Mouse (Mus musculus): ENCODE measurements around the gene Tmem229b. TPM values are rescaled to one million over a fixed set of nuclear protein-coding genes. Genes with fewer than 3 reads are reported as not detected.

Tmem229b gene
- polyA plus RNA-seq, 1 experiment: 0.59 TPM

GRCm38 (mm10) chr12:78977552-78977951 is 29.9 kb downstream of the Tmem229b start:
- no peak overlapping the region for H3ac ChIP-seq (ENCODE audit: control insufficient read depth, insufficient read length, low read depth)
- TF ChIP-seq MYOG (IDR thresholded peaks at IDR 0.05; ENCODE audit: control insufficient read depth, extremely low read depth, insufficient read length) (no peak), CEBPB (IDR thresholded peaks at IDR 0.05; ENCODE audit: low read depth) (no peak), CTCF (IDR thresholded peaks at IDR 0.05; ENCODE audit: control insufficient read depth, insufficient read depth, insufficient read length) (no peak), FOSL1 (IDR thresholded peaks at IDR 0.05; ENCODE audit: insufficient read depth, low read length, poor library complexity, severe bottlenecking) (no peak), MYOD1 (IDR thresholded peaks at IDR 0.05; ENCODE audit: control insufficient read depth, insufficient read length, low read depth) (no peak)
- no peaks in the 10 kb centered on the region for H3K27me3 ChIP-seq (ENCODE audit: control insufficient read depth, insufficient read depth, insufficient read length)
- no peak overlapping the region for H3K4me3 ChIP-seq (ENCODE audit: insufficient read depth, poor library complexity, severe bottlenecking)
- H3K79me2 ChIP-seq (ENCODE audit: control insufficient read depth, insufficient read depth): no peaks in the 10 kb centered on the region
- no peaks in the 10 kb centered on the region for H3K36me3 ChIP-seq (ENCODE audit: control insufficient read depth, insufficient read depth)
- H3K79me3 ChIP-seq (ENCODE audit: low read depth): no peaks in the 10 kb centered on the region

DNA sequence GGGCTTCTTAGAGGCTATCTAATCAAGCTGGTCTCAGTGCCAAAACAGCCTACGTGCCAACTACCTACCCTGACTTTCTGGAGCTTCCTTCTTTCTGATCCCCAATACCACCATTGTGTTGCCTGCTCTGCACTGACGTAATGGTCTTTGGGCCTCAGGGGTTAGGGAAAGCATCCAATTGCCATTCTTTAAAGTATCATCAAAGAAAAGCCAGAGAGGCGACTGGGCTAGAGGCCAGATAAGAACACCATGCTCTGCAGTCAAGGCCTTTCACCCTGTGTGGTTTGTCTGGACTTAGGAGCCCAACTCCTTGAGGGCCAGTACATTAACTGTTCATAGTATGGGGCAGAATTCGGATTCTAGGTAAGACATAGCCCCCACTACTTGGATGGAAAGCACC is 30.3 kb downstream of the Tmem229b start:
- H3K79me3 ChIP-seq (ENCODE audit: low read depth): no peaks in the 10 kb centered on the region
- no peaks in the 10 kb centered on the region for H3K27me3 ChIP-seq (ENCODE audit: control insufficient read depth, insufficient read depth, insufficient read length)
- no peak overlapping the region for H3K4me3 ChIP-seq (ENCODE audit: insufficient read depth, poor library complexity, severe bottlenecking)
- TF ChIP-seq CEBPB (IDR thresholded peaks at IDR 0.05; ENCODE audit: low read depth): no peak
- no peak for TF ChIP-seq MYOD1 (IDR thresholded peaks at IDR 0.05; ENCODE audit: control insufficient read depth, insufficient read length, low read depth)
- no peak for TF ChIP-seq FOSL1 (IDR thresholded peaks at IDR 0.05; ENCODE audit: insufficient read depth, low read length, poor library complexity, severe bottlenecking)
- no peak for TF ChIP-seq USF1 (IDR thresholded peaks at IDR 0.05; ENCODE audit: low read depth)
- no peak for TF ChIP-seq MAX (IDR thresholded peaks at IDR 0.05)
- no peak overlapping the region for H3ac ChIP-seq (ENCODE audit: control insufficient read depth, insufficient read length, low read depth)
- H3K79me2 ChIP-seq (ENCODE audit: control insufficient read depth, insufficient read depth): no peaks in the 10 kb centered on the region
- no peaks in the 10 kb centered on the region for H3K36me3 ChIP-seq (ENCODE audit: control insufficient read depth, insufficient read depth)

- no peak for TF ChIP-seq FOSL1 (IDR thresholded peaks at IDR 0.05; ENCODE audit: insufficient read depth, low read length, poor library complexity, severe bottlenecking)
- no peak for TF ChIP-seq MYOG (IDR thresholded peaks at IDR 0.05; ENCODE audit: control insufficient read depth, extremely low read depth, insufficient read length)
- TF ChIP-seq USF1 (IDR thresholded peaks at IDR 0.05; ENCODE audit: low read depth): no peak
- TF ChIP-seq CEBPB (IDR thresholded peaks at IDR 0.05; ENCODE audit: low read depth): no peak
- no peak for TF ChIP-seq MYOD1 (IDR thresholded peaks at IDR 0.05; ENCODE audit: control insufficient read depth, insufficient read length, low read depth)
- TF ChIP-seq CTCF (IDR thresholded peaks at IDR 0.05; ENCODE audit: control insufficient read depth, insufficient read depth, insufficient read length): no peak
- no peak for TF ChIP-seq MAX (IDR thresholded peaks at IDR 0.05)
- Histone ChIP-seq H3K27me3 (ENCODE audit: control insufficient read depth, insufficient read depth, insufficient read length) (no peaks in the 10 kb centered on the region), H3K79me2 (ENCODE audit: control insufficient read depth, insufficient read depth) (no peaks in the 10 kb centered on the region), H3K79me3 (ENCODE audit: low read depth) (no peaks in the 10 kb centered on the region), H3ac (ENCODE audit: control insufficient read depth, insufficient read length, low read depth) (no peak overlapping the region), H3K4me3 (ENCODE audit: insufficient read depth, poor library complexity, severe bottlenecking) (no peak overlapping the region), H3K36me3 (ENCODE audit: control insufficient read depth, insufficient read depth) (no peaks in the 10 kb centered on the region)
Measured at GRCm38 (mm10) chr12:78975836-78976235, 31.6 kb downstream of the Tmem229b start.

DNA sequence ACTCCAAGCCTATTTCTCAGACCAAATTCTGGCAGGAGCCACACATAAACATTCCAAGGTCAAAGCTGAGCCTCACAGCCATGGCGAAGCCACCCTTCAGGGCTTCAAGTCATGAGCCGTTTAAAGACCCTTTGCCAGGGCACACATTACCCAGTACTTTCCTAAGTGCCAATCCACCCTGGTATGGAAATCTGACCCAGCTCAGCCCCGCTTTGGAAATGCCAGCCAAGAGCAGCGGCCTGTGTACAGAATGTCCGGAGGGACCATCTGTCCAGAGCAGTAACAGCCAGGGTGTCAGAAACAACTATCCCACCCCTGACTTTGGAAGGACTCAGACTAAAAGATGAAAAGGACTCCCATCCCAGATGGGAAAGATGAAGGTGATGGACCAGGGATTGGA is 32.7 kb downstream of the Tmem229b start:
- Histone ChIP-seq H3ac (ENCODE audit: control insufficient read depth, insufficient read length, low read depth) (no peak overlapping the region), H3K79me2 (ENCODE audit: control insufficient read depth, insufficient read depth) (no peaks in the 10 kb centered on the region), H3K27me3 (ENCODE audit: control insufficient read depth, insufficient read depth, insufficient read length) (no peaks in the 10 kb centered on the region), H3K4me3 (ENCODE audit: insufficient read depth, poor library complexity, severe bottlenecking) (no peak overlapping the region), H3K36me3 (ENCODE audit: control insufficient read depth, insufficient read depth) (no peaks in the 10 kb centered on the region), H3K79me3 (ENCODE audit: low read depth) (no peaks in the 10 kb centered on the region)
- TF ChIP-seq MYOD1 (IDR thresholded peaks at IDR 0.05; ENCODE audit: control insufficient read depth, insufficient read length, low read depth) (no peak), MYOG (IDR thresholded peaks at IDR 0.05; ENCODE audit: control insufficient read depth, extremely low read depth, insufficient read length) (no peak), CEBPB (IDR thresholded peaks at IDR 0.05; ENCODE audit: low read depth) (no peak), USF1 (IDR thresholded peaks at IDR 0.05; ENCODE audit: low read depth) (no peak), FOSL1 (IDR thresholded peaks at IDR 0.05; ENCODE audit: insufficient read depth, low read length, poor library complexity, severe bottlenecking) (no peak), CTCF (IDR thresholded peaks at IDR 0.05; ENCODE audit: control insufficient read depth, insufficient read depth, insufficient read length) (no peak), MAX (IDR thresholded peaks at IDR 0.05) (no peak)

DNA sequence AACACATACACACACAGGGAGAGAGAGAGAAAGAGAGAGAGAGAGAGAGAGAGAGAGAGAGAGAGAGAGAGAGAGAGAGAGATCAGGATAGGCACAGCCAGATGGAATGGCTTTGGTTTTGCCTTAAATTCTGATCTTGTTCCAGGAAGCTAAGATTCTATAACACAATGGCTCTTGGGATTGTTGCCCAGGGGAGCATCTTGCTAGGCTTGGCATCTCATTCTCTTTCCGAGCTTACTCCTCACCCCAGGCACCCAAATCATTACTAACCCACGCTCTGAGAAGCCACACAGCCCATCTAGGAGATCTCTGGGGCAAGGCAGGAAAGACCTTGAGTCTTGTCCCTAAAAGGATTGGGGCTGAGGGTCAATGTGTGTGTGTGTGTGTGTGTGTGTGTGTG is 33.6 kb downstream of the Tmem229b start:
- H3K4me3 ChIP-seq (ENCODE audit: insufficient read depth, poor library complexity, severe bottlenecking): no peak overlapping the region
- no peaks in the 10 kb centered on the region for H3K27me3 ChIP-seq (ENCODE audit: control insufficient read depth, insufficient read depth, insufficient read length)
- no peak overlapping the region for H3ac ChIP-seq (ENCODE audit: control insufficient read depth, insufficient read length, low read depth)
- H3K79me2 ChIP-seq (ENCODE audit: control insufficient read depth, insufficient read depth): no peaks in the 10 kb centered on the region
- no peaks in the 10 kb centered on the region for H3K36me3 ChIP-seq (ENCODE audit: control insufficient read depth, insufficient read depth)
- no peaks in the 10 kb centered on the region for H3K79me3 ChIP-seq (ENCODE audit: low read depth)
- TF ChIP-seq MYOD1 (IDR thresholded peaks at IDR 0.05; ENCODE audit: control insufficient read depth, insufficient read length, low read depth) (no peak), FOSL1 (IDR thresholded peaks at IDR 0.05; ENCODE audit: insufficient read depth, low read length, poor library complexity, severe bottlenecking) (no peak), CTCF (IDR thresholded peaks at IDR 0.05; ENCODE audit: control insufficient read depth, insufficient read depth, insufficient read length) (no peak), MYOG (IDR thresholded peaks at IDR 0.05; ENCODE audit: control insufficient read depth, extremely low read depth, insufficient read length) (no peak), MAX (IDR thresholded peaks at IDR 0.05) (no peak), USF1 (IDR thresholded peaks at IDR 0.05; ENCODE audit: low read depth) (no peak), CEBPB (IDR thresholded peaks at IDR 0.05; ENCODE audit: low read depth) (no peak)

GRCm38 (mm10) chr12:78971649-78972048 is 35.8 kb downstream of the Tmem229b start:
- no peaks in the 10 kb centered on the region for H3K36me3 ChIP-seq (ENCODE audit: control insufficient read depth, insufficient read depth)
- H3K4me3 ChIP-seq (ENCODE audit: insufficient read depth, poor library complexity, severe bottlenecking): no peak overlapping the region
- H3ac ChIP-seq (ENCODE audit: control insufficient read depth, insufficient read length, low read depth): no peak overlapping the region
- TF ChIP-seq CEBPB (IDR thresholded peaks at IDR 0.05; ENCODE audit: low read depth): no peak
- TF ChIP-seq FOSL1 (IDR thresholded peaks at IDR 0.05; ENCODE audit: insufficient read depth, low read length, poor library complexity, severe bottlenecking): no peak
- TF ChIP-seq USF1 (IDR thresholded peaks at IDR 0.05; ENCODE audit: low read depth): no peak
- TF ChIP-seq CTCF (IDR thresholded peaks at IDR 0.05; ENCODE audit: control insufficient read depth, insufficient read depth, insufficient read length): no peak
- TF ChIP-seq MAX (IDR thresholded peaks at IDR 0.05): no peak
- TF ChIP-seq MYOG (IDR thresholded peaks at IDR 0.05; ENCODE audit: control insufficient read depth, extremely low read depth, insufficient read length): no peak
- no peak for TF ChIP-seq MYOD1 (IDR thresholded peaks at IDR 0.05; ENCODE audit: control insufficient read depth, insufficient read length, low read depth)
- no peaks in the 10 kb centered on the region for H3K79me2 ChIP-seq (ENCODE audit: control insufficient read depth, insufficient read depth)
- no peaks in the 10 kb centered on the region for H3K27me3 ChIP-seq (ENCODE audit: control insufficient read depth, insufficient read depth, insufficient read length)
- no peaks in the 10 kb centered on the region for H3K79me3 ChIP-seq (ENCODE audit: low read depth)
